Mouse (Mus musculus): Measurements from ENCODE around the gene Lgals3bp.

Lgals3bp gene

GRCm38 (mm10) chr11:118365171-118365570 lies 36.7 kb downstream of the Lgals3bp start:
- in situ Hi-C loops (cut with MboI, MseI), result loop anchor here in 1 of 2 experiments (10.0 kb wide), 1 partner anchor 400 kb away; no protein-coding TSS in a partner anchor

- in situ Hi-C loops (cut with MboI, MseI), result loop anchor here in 1 of 2 experiments (10.0 kb wide), 1 partner anchor 399 kb away; no protein-coding TSS in a partner anchor
Observed at GRCm38 (mm10) chr11:118364021-118364420, 37.9 kb downstream of the Lgals3bp start.

GRCm38 (mm10) chr11:118362971-118363518 lies 38.8 kb downstream of the Lgals3bp start:
- in situ Hi-C loops (cut with MboI, MseI), result loop anchor here in 1 of 2 experiments (10.0 kb wide), 1 partner anchor 398 kb away; no protein-coding TSS in a partner anchor

GRCm38 (mm10) chr11:118362501-118362900 lies 39.4 kb downstream of the Lgals3bp start:
- in situ Hi-C loops (cut with MboI, MseI), result loop anchor here in 1 of 2 experiments (10.0 kb wide), 1 partner anchor 398 kb away; no protein-coding TSS in a partner anchor

- in situ Hi-C loops (cut with MboI, MseI), result loop anchor here in 1 of 2 experiments (10.0 kb wide), 1 partner anchor 396 kb away; no protein-coding TSS in a partner anchor
Observed at GRCm38 (mm10) chr11:118360907-118361341, 41.0 kb downstream of the Lgals3bp start.

- in situ Hi-C loops (cut with MboI, MseI), result loop anchor here in 1 of 2 experiments (10.0 kb wide), 1 partner anchor 396 kb away; no protein-coding TSS in a partner anchor
Observed at GRCm38 (mm10) chr11:118360491-118360890, 41.4 kb downstream of the Lgals3bp start.

- in situ Hi-C loops (cut with MboI, MseI), result no loop called here
Observed at GRCm38 (mm10) chr11:118355640-118356039, 46.3 kb downstream of the Lgals3bp start, which contains the start of gene Timp2. Timp2 (minus strand) TSS chr11:118355740.

- in situ Hi-C loops (cut with MboI, MseI), result no loop called here
Observed at GRCm38 (mm10) chr11:118355205-118355604, 46.7 kb downstream of the Lgals3bp start.

- in situ Hi-C loops (cut with MboI, MseI), result no loop called here
Observed at GRCm38 (mm10) chr11:118354636-118355191, 47.2 kb downstream of the Lgals3bp start.

GRCm38 (mm10) chr11:118349494-118349893 lies 52.4 kb downstream of the Lgals3bp start:
- in situ Hi-C loops (cut with MboI, MseI), result loop anchor here in 1 of 2 experiments (25.0 kb wide), 1 partner anchor 1937 kb away; the partner anchor contains the start of gene Rnf157

- in situ Hi-C loops (cut with MboI, MseI), result loop anchor here in 1 of 2 experiments (25.0 kb wide), 1 partner anchor 1937 kb away; the partner anchor contains the start of gene Rnf157
Observed at GRCm38 (mm10) chr11:118348877-118349276, 53.0 kb downstream of the Lgals3bp start.

GRCm38 (mm10) chr11:118348419-118348818 lies 53.5 kb downstream of the Lgals3bp start:
- in situ Hi-C loops (cut with MboI, MseI), result loop anchor here in 1 of 2 experiments (25.0 kb wide), 1 partner anchor 1936 kb away; the partner anchor contains the start of gene Rnf157

- in situ Hi-C loops (cut with MboI, MseI), result loop anchor here in 1 of 2 experiments (25.0 kb wide), 1 partner anchor 1936 kb away; the partner anchor contains the start of gene Rnf157
Observed at GRCm38 (mm10) chr11:118347911-118348310, 54.0 kb downstream of the Lgals3bp start.

GRCm38 (mm10) chr11:118347391-118347790 lies 54.5 kb downstream of the Lgals3bp start:
- in situ Hi-C loops (cut with MboI, MseI), result loop anchor here in 1 of 2 experiments (25.0 kb wide), 1 partner anchor 1935 kb away; the partner anchor contains the start of gene Rnf157

GRCm38 (mm10) chr11:118346395-118347096 lies 55.3 kb downstream of the Lgals3bp start:
- in situ Hi-C loops (cut with MboI, MseI), result loop anchor here in 1 of 2 experiments (25.0 kb wide), 1 partner anchor 1934 kb away; the partner anchor contains the start of gene Rnf157

- in situ Hi-C loops (cut with MboI, MseI), result loop anchor here in 1 of 2 experiments (25.0 kb wide), 1 partner anchor 1933 kb away; the partner anchor contains the start of gene Rnf157
Observed at GRCm38 (mm10) chr11:118345693-118346092, 56.2 kb downstream of the Lgals3bp start.

GRCm38 (mm10) chr11:118343629-118344028 lies 58.3 kb downstream of the Lgals3bp start:
- in situ Hi-C loops (cut with MboI, MseI), result loop anchor here in 1 of 2 experiments (25.0 kb wide), 1 partner anchor 1931 kb away; the partner anchor contains the start of gene Rnf157

Measured in T-helper 17 cell (primary cell).